Comparison of ENCODE assay signal across 22 mouse cellular contexts in genomic region chr3:153858350-153859001, GRCm38 (mm10). TPM values are rescaled to one million over a fixed set of nuclear protein-coding genes. Genes with fewer than 3 reads are reported as not detected.
"Had no signal": no experiment of that assay in that cellular context is flagged by ENCODE, and none has a peak within 500 bp of the region (broad histone marks: within the 10 kb centered on the region; RNA-seq: fewer than 3 reads in every experiment).

No protein-coding gene starts in this region.

- H3K9me3 ChIP-seq: lung, embryonic 15.5 days; megakaryocyte, embryonic 14.5 days; midbrain, embryonic 10.5 days; midbrain, embryonic 12.5 days; neural tube, embryonic 12.5 days had no signal

- H3K27me3 ChIP-seq: lung, embryonic 15.5 days; midbrain, embryonic 12.5 days; neural tube, embryonic 12.5 days had no signal

- H3K4me2 ChIP-seq: lung, embryonic 15.5 days; midbrain, embryonic 12.5 days; neural tube, embryonic 12.5 days had no signal

- H3K4me3 ChIP-seq: lung, embryonic 15.5 days; megakaryocyte, embryonic 14.5 days; midbrain, embryonic 10.5 days; midbrain, embryonic 12.5 days; myocyte; neural tube, embryonic 12.5 days had no signal

- DNase-seq: lung, adult 2 months; lung, postnatal 14 days; lung, postnatal 36 days; midbrain, embryonic 14.5 days; right cerebral cortex, postnatal 25 days; right cerebral cortex, postnatal 4 days; spleen, adult 18-20 months; thymus, adult 2 months; thymus, postnatal 25 days; thymus, postnatal 4 days had no signal

- H3K36me3 ChIP-seq: lung, embryonic 15.5 days; midbrain, embryonic 10.5 days; midbrain, embryonic 12.5 days; neural tube, embryonic 12.5 days had no signal

- ATAC-seq: lung, postnatal 0 days; midbrain, embryonic 16.5 days had no signal

- H3K27ac ChIP-seq: lung, embryonic 15.5 days; macrophage; midbrain, embryonic 10.5 days; midbrain, embryonic 12.5 days; neural tube, embryonic 12.5 days had no signal

- H3K9ac ChIP-seq: lung, embryonic 15.5 days; midbrain, embryonic 12.5 days; neural tube, embryonic 12.5 days had no signal

- H3K4me1 ChIP-seq: lung, embryonic 15.5 days; megakaryocyte, embryonic 14.5 days; midbrain, embryonic 10.5 days; neural tube, embryonic 12.5 days had no signal

RNA-seq across cellular contexts. Expression of gene Asb17, which starts 14.5 kb away (rescaled TPM):
- total RNA-seq: neutrophil, adult 5-6 weeks had no signal
- polyA plus RNA-seq: lung, adult 2 months; lung, postnatal 0 days; macrophage; midbrain, embryonic 14.5 days; myocyte; small intestine, adult 2 months; thymus, adult 2 months had no signal

RNA-seq across cellular contexts. Expression of gene Msh4, which starts 47.5 kb away (rescaled TPM):
- polyA plus RNA-seq: macrophage; stomach, embryonic 16.5 days had no signal
